Mouse (Mus musculus): ENCODE measurements around the gene Gm4981. TPM values are rescaled to one million over a fixed set of nuclear protein-coding genes. Genes with fewer than 3 reads are reported as not detected.
"Not testable (repeated sequence)": the region's sequence is repeated elsewhere in the genome, so short reads cannot be mapped to it uniquely, and the experiment has no call there.

The Gm4981 gene
- total and polyA plus RNA-seq, 2 experiments from 2014 or later, result not detected

DNA sequence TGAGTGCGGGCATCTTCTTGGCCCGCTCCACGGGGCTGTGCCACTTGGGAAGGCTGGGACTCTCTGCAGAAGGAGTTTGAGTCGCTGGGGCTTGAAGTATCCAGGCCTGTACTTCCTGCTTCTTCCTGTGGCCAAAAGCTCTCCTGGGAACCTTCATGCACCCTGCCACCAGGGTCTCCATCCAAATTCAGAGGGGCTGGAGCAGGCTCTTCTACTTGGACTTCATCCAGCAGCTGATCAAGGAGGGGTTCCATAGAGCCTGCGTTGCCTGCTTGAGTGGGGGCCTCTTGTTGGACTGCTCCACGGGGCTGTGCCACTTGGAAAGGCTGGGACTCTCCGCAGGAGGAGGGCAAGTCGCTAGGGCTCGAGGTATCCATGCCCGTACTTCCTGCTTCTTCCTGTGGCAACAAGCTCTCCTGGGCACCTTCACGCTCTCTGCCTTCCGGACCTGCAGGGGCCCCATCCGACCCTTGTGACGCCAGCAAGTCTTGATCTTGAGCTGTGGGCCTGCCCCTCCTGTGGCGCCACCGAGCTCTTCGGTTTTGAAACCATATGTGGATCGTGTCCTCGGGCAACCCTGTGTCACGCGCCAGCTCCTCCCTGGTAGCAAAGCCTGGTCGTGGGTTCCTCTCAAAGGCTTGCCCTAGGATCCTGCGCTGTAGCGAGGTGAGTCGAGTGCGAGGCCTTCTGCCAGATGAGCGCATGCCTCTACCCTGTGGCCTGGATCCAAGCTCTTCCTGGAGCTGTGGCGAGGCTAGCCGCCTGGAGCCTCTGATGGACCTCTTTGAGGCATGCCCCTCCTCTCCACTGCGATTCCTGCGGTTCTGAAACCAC is 12.3 kb downstream of the Gm4981 start:
- H3K4me3 ChIP-seq (ENCODE audit: low read depth, low read length); H3K9me3 ChIP-seq (ENCODE audit: low read length); DNase-seq; H3K27ac ChIP-seq (ENCODE audit: low read depth, low read length); H3K4me2 ChIP-seq (ENCODE audit: low read depth); H3K36me3 ChIP-seq (ENCODE audit: insufficient read depth); H3K27me3 ChIP-seq (ENCODE audit: insufficient read depth, low read length); H3K9ac ChIP-seq; H3K4me1 ChIP-seq (ENCODE audit: insufficient read depth); ATAC-seq: not testable (repeated sequence)
- WGBS, result 86% methylated on average over 27 of the region's 31 CpGs

DNA sequence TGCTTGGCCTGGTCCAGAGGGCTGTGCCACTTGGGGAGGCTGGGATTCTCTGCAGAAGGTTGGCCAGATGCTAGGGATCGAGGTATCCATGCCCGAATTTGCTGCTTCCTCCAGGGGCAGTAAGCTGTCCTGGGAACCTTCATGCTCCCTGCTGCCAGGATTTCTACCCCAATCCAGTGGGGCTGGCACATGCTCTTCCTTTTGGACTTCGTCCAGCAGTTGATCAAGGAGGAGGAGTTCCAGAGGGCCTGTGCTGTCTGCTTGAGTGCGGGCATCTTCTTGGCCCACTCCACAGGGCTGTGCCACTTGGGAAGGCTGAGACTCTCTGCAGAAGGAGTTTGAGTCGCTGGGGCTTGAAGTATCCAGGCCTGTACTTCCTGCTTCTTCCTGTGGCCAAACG is 13.3 kb downstream of the Gm4981 start:
- H3K4me1 ChIP-seq (ENCODE audit: insufficient read depth); H3K9ac ChIP-seq; H3K27me3 ChIP-seq (ENCODE audit: insufficient read depth, low read length); H3K4me3 ChIP-seq (ENCODE audit: low read depth, low read length); H3K36me3 ChIP-seq (ENCODE audit: insufficient read depth); H3K4me2 ChIP-seq (ENCODE audit: low read depth); DNase-seq; H3K9me3 ChIP-seq (ENCODE audit: low read length); H3K27ac ChIP-seq (ENCODE audit: low read depth, low read length); ATAC-seq: not testable (repeated sequence)
- 93% methylated on average over 3 of the region's 6 CpGs for WGBS

DNA sequence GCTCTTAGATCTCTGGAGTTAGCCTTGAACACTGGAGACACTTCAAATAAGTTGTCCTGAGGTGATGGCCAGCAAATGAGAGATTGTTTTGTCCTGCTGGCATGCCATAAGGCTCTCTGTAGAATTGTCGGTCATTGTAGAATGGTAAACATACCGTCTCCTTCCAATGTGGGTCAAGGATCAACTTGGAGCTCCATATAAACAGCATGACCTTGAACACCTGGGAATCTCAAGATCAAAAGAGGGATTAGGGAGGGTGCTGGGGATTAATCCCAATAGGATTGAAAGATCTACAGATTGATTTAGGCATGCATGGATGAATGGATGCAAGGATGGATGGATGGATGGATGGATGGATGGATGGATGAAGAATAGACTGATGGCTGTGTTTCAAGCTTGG is 14.9 kb downstream of the Gm4981 start:
- H3K9ac ChIP-seq; DNase-seq; H3K4me2 ChIP-seq (ENCODE audit: low read depth); H3K36me3 ChIP-seq (ENCODE audit: insufficient read depth); ATAC-seq; H3K4me3 ChIP-seq (ENCODE audit: low read depth, low read length); H3K27me3 ChIP-seq (ENCODE audit: insufficient read depth, low read length); H3K27ac ChIP-seq (ENCODE audit: low read depth, low read length); H3K9me3 ChIP-seq (ENCODE audit: low read length); H3K4me1 ChIP-seq (ENCODE audit: insufficient read depth): not testable (repeated sequence)
- 98% methylated on average over 2 of the region's 2 CpGs for WGBS

DNA sequence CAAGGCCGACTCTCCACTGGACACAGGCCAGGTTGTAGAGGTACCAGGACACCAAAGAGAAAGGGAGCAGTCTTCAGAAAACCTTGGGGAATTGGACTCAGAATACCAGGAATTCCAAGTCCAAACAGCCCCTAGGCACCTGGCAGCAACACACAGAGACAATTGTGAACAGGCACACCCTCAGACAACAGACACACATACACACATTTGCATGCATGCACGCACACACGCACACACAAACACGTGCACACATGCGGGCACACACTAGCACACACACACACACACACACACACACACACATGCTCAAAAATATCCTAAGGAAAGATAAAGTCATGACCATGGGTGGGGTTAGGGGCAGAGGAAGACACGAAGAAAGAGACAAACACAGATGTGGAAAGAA is 15.8 kb downstream of the Gm4981 start:
- 87% methylated on average over 6 of the region's 6 CpGs for WGBS
- no peaks in the 10 kb centered on the region for H3K4me1 ChIP-seq (ENCODE audit: insufficient read depth)
- no peak for ATAC-seq
- H3K36me3 ChIP-seq (ENCODE audit: insufficient read depth), result no peaks in the 10 kb centered on the region
- H3K4me2 ChIP-seq (ENCODE audit: low read depth), result no peak overlapping the region
- no peak for DNase-seq
- H3K9me3 ChIP-seq (ENCODE audit: low read length), result no peaks in the 10 kb centered on the region
- H3K9ac ChIP-seq, result no peak overlapping the region
- H3K4me3 ChIP-seq (ENCODE audit: low read depth, low read length), result no peak overlapping the region
- H3K27ac ChIP-seq (ENCODE audit: low read depth, low read length), result no peak overlapping the region
- TF ChIP-seq CTCF (IDR thresholded peaks at IDR 0.05; ENCODE audit: low read depth), result no peak
- H3K27me3 ChIP-seq (ENCODE audit: insufficient read depth, low read length), result no peaks in the 10 kb centered on the region

DNA sequence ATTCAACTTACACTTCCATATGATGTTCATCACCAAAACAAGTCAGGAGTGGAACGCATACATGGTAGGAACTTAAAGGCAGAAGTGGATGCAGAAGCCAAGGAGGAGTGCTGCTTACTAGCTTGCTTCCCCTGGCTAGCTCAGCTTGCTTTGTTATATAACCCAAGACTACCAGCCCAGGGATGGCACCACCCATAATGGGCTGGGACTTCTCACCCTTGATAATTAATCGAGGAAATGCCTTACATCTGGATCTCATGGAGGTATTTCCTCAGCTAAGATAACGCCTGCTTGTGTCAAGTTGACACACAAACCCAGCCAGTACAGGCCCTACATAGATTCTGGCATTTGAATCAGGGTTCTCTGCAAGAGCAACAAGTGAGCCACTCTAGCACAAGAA is 19.1 kb downstream of the Gm4981 start:
- no peaks in the 10 kb centered on the region for H3K27me3 ChIP-seq (ENCODE audit: insufficient read depth, low read length)
- TF ChIP-seq CTCF (IDR thresholded peaks at IDR 0.05; ENCODE audit: low read depth), result no peak
- H3K4me2 ChIP-seq (ENCODE audit: low read depth), result no peak overlapping the region
- ATAC-seq (no peak), DNase-seq (no peak)
- H3K4me1 ChIP-seq (ENCODE audit: insufficient read depth), result no peaks in the 10 kb centered on the region
- WGBS, result 90% methylated on average over 3 of the region's 3 CpGs
- no peaks in the 10 kb centered on the region for H3K9me3 ChIP-seq (ENCODE audit: low read length)
- H3K27ac ChIP-seq (ENCODE audit: low read depth, low read length), result no peak overlapping the region
- H3K9ac ChIP-seq, result no peak overlapping the region
- H3K4me3 ChIP-seq (ENCODE audit: low read depth, low read length), result no peak overlapping the region
- H3K36me3 ChIP-seq (ENCODE audit: insufficient read depth), result no peaks in the 10 kb centered on the region

DNA sequence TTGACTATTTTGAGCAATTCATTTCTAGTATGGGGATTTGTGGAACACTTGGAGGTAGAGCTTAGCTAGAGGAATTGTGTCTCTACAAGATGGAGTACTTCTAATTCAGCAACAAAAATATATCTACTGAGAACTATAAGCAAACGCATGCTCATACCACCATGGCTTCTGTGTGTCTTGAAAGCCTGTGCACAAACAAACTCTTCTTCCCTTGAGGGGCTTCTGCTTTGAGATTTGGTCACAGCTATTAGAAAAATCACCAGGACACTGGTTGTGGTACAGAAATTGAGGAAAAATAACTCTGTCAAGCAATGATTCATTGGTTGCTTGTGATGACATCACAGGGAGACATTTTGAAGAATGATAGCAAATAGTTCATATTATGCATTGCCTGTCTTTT is 21.1 kb downstream of the Gm4981 start:
- Histone ChIP-seq H3K36me3 (ENCODE audit: insufficient read depth) (no peaks in the 10 kb centered on the region), H3K9me3 (ENCODE audit: low read length) (0 out of 2 replicates have a peak, but pooled peaks cover 4% of the 10 kb centered on the region), H3K27me3 (ENCODE audit: insufficient read depth, low read length) (no peaks in the 10 kb centered on the region), H3K4me3 (ENCODE audit: low read depth, low read length) (no peak overlapping the region), H3K27ac (ENCODE audit: low read depth, low read length) (no peak overlapping the region), H3K4me2 (ENCODE audit: low read depth) (no peak overlapping the region), H3K4me1 (ENCODE audit: insufficient read depth) (no peaks in the 10 kb centered on the region), H3K9ac (no peak overlapping the region)
- TF ChIP-seq CTCF (IDR thresholded peaks at IDR 0.05; ENCODE audit: low read depth), result no peak
- ATAC-seq (no peak), DNase-seq (no peak)
- 91% methylated on average over 1 of the region's 1 CpGs for WGBS

DNA sequence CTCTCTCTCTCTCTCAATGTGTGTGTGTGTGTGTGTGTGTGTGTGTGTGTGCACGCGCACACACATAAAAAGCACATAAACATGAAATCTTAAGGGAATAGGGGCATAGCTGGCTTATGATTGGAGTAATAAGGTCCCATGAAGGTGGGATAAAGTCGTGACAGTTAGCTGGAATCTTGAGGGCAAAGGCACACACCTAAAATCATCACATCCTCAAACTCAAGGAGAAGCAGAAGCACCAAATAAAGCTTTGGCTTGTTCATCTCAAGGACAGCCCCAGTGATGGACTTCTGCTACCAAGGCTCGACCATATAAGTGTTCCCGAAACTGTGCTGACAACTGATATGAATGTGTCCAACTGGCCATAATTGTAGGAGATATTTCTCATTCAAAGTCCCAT is 21.6 kb downstream of the Gm4981 start:
- H3K9me3 ChIP-seq (ENCODE audit: low read length), result 0 out of 2 replicates have a peak, but pooled peaks cover 4% of the 10 kb centered on the region
- H3K27me3 ChIP-seq (ENCODE audit: insufficient read depth, low read length), result no peaks in the 10 kb centered on the region
- ATAC-seq (no peak), DNase-seq (no peak)
- no peak overlapping the region for H3K27ac ChIP-seq (ENCODE audit: low read depth, low read length)
- no peak overlapping the region for H3K4me2 ChIP-seq (ENCODE audit: low read depth)
- 81% methylated on average over 5 of the region's 5 CpGs for WGBS
- no peak overlapping the region for H3K4me3 ChIP-seq (ENCODE audit: low read depth, low read length)
- no peaks in the 10 kb centered on the region for H3K36me3 ChIP-seq (ENCODE audit: insufficient read depth)
- no peak for TF ChIP-seq CTCF (IDR thresholded peaks at IDR 0.05; ENCODE audit: low read depth)
- no peaks in the 10 kb centered on the region for H3K4me1 ChIP-seq (ENCODE audit: insufficient read depth)
- no peak overlapping the region for H3K9ac ChIP-seq
